Mouse (Mus musculus) neural tube, embryonic 12.5 days (tissue): Measurements from ENCODE around the gene Slco1a1. TPM values are rescaled to one million over a fixed set of nuclear protein-coding genes. Genes with fewer than 3 reads are reported as not detected.

Experiments used
- ATAC-seq: fragments of 200-750 bp; cut with Nextera tagmentation; 2 replicates; pipeline ENCODE4 v1.8.0; 2017; ENCODE audit warnings: low read depth, mild to moderate bottlenecking, moderate TSS enrichment, moderate library complexity; ENCODE audit not compliant: low FRiP score
- H3K27ac ChIP-seq: fragments of 300-500 bp; sonication (generic); 2 replicates; pipeline ENCODE4 v1.5.1; 2016
- H3K27me3 ChIP-seq: fragments of 300-500 bp; sonication (generic); replicated peaks from 2 replicates; pipeline ENCODE4 v1.6.1; 2016; ENCODE audit warnings: mild to moderate bottlenecking
- H3K36me3 ChIP-seq: fragments of 300-500 bp; sonication (generic); 2 replicates; pipeline ENCODE4 v1.6.1; 2016; ENCODE audit warnings: mild to moderate bottlenecking
- H3K4me1 ChIP-seq: fragments of 300-500 bp; sonication (generic); 2 replicates; pipeline ENCODE4 v1.6.1; 2016
- H3K4me2 ChIP-seq: fragments of 300-500 bp; sonication (generic); replicated peaks from 2 replicates; pipeline ENCODE4 v1.6.1; 2016; ENCODE audit warnings: mild to moderate bottlenecking
- H3K4me3 ChIP-seq: fragments of 300-500 bp; sonication (generic); 2 replicates; pipeline ENCODE4 v1.5.1; 2016
- H3K9ac ChIP-seq: fragments of 300-500 bp; sonication (generic); 2 replicates; pipeline ENCODE4 v1.6.1; 2016; ENCODE audit warnings: mild to moderate bottlenecking
- H3K9me3 ChIP-seq: fragments of 300-500 bp; sonication (generic); 2 replicates; pipeline ENCODE4 v1.6.1; 2016; ENCODE audit warnings: mild to moderate bottlenecking
- WGBS: fragments of 180-500 bp; shearing (Covaris S2); methylation state at CpG from one replicate; pipeline ENCODE4 v1.1.7; 2016; 5-methylcytosine and 5-hydroxymethylcytosine counted together
- polyA plus RNA-seq: library from polyadenylated mRNA; unstranded; fragments of >200 nt; fragmentation: Nextera tagmentation; extraction: Ambion mirVana; gene quantifications from 2 replicates; pipeline ENCODE4 v1.2.1, GENCODE M21; 2016

Slco1a1 gene
- polyA plus RNA-seq, 1 experiment from 2014 or later = not detected

GRCm38 (mm10) chr6:141868735-141869134 is 78.0 kb downstream of the Slco1a1 start:
- Histone ChIP-seq H3K27ac (no peak overlapping the region), H3K9me3 (no peaks in the 10 kb centered on the region), H3K36me3 (no peaks in the 10 kb centered on the region), H3K4me3 (no peak overlapping the region), H3K27me3 (no peaks in the 10 kb centered on the region), H3K9ac (no peak overlapping the region), H3K4me1 (no peaks in the 10 kb centered on the region), H3K4me2 (no peak overlapping the region)
- no peak for ATAC-seq
- 85% methylated on average over 5 of the region's 5 CpGs for WGBS

DNA sequence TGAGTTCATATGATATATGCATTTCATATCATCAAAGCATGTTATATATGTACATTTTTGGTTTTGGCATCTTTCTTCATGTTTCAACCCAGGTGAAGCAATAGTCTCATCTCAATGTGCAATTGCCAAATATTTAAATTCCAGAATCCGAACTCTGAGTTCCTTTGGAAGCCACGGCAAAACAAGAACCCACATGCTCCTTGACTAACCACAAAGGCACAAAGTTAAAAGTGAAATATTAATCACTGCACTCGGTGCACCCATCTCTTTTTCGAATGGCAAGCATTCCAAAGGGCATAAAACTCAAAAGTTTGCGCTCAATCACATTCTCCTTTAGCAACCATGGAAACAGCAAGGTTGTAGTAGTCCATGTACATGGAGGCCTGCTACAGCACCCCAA is 80.7 kb downstream of the Slco1a1 start:
- H3K9ac ChIP-seq = no peak overlapping the region
- 83% methylated on average over 5 of the region's 5 CpGs for WGBS
- H3K36me3 ChIP-seq = no peaks in the 10 kb centered on the region
- no peaks in the 10 kb centered on the region for H3K27me3 ChIP-seq
- H3K27ac ChIP-seq = no peak overlapping the region
- ATAC-seq = no peak
- H3K4me1 ChIP-seq = no peaks in the 10 kb centered on the region
- H3K4me3 ChIP-seq = no peak overlapping the region
- H3K4me2 ChIP-seq = no peak overlapping the region
- H3K9me3 ChIP-seq = no peaks in the 10 kb centered on the region

GRCm38 (mm10) chr6:141857735-141858531 is 88.8 kb downstream of the Slco1a1 start:
- ATAC-seq = no peak
- Histone ChIP-seq H3K4me3 (no peak overlapping the region), H3K4me2 (no peak overlapping the region), H3K27me3 (no peaks in the 10 kb centered on the region), H3K9me3 (no peaks in the 10 kb centered on the region), H3K4me1 (no peaks in the 10 kb centered on the region), H3K27ac (no peak overlapping the region), H3K9ac (no peak overlapping the region), H3K36me3 (no peaks in the 10 kb centered on the region)
- 93% methylated on average over 8 of the region's 8 CpGs for WGBS

Other genes starting within 250 kb of the Slco1a1 start
- not detected in 2 replicates for gene Gm5724, start 173.2 kb downstream of the Slco1a1 start, polyA plus RNA-seq
- gene Slco1a4, start 90.8 kb downstream of the Slco1a1 start, polyA plus RNA-seq = 0.06 and 0.22 TPM in 2 replicates
- gene Gm6614, start 64.5 kb upstream of the Slco1a1 start, polyA plus RNA-seq = not detected in 2 replicates